Mouse (Mus musculus) bone marrow, adult 2 months (tissue): ENCODE results near the gene Stim2.

ENCODE experiments used
- CTCF ChIP-seq: fragments of 200-500 bp; IDR thresholded peaks from 2 replicates; pipeline ENCODE4 v1.5.1; 2011; ENCODE audit warnings: low read length, control low read depth; ENCODE audit not compliant: control insufficient read depth, insufficient read depth
- POLR2A ChIP-seq: fragments of 200-500 bp; IDR thresholded peaks from 2 replicates; pipeline ENCODE4 v1.6.1; 2011; ENCODE audit warnings: low read depth, mild to moderate bottlenecking, control low read depth, low read length, borderline replicate concordance; ENCODE audit not compliant: control insufficient read depth

DNA sequence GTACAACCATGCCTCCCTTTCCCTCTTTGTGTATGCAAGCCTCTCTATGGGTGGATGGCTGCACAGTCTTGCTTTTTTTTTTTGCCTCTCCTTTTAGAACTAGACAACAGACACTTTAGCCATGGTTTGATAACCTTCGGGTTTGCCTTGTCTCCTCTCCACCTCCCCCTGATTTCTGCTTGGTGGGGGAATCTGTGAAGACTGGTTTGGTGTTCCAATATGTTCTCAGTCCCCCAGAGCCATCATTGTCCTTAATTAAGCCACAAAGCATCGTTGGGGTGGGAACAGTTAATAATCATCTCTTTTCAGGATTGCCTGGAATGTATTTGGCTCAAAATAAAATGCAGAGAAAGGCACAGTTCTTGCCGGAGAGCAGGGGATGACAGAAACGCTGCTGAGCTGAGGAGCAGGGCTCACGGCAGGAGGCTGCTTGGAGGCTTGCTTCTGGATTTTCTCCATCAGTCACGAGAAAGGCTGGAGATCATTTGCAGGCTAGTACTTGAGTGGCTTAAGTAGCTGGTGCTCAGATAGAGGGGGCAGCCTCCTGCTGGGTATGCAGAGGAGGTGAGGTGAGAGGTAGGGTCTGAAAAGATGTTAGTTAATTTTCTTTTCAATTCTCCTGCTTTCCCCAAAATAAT lies 161.0 kb downstream of the Stim2 start:
- TF ChIP-seq CTCF = no peak
- no peak for TF ChIP-seq POLR2A
